Mouse (Mus musculus): ENCODE measurements around the gene Cabp7. TPM values are rescaled to one million over a fixed set of nuclear protein-coding genes. Genes with fewer than 3 reads are reported as not detected.

The Cabp7 gene
- polyA plus RNA-seq, 1 experiment from 2014 or later: 0.13 TPM

GRCm38 (mm10) chr11:4745969-4746368, 609 bp downstream of the Cabp7 start:
- H3K4me1 ChIP-seq: peaks cover 17% of the 10 kb centered on the region
- H3K36me3 ChIP-seq: no peaks in the 10 kb centered on the region
- H3K27me3 ChIP-seq: peaks cover 99% of the 10 kb centered on the region
- peak overlapping the region; percentile 95 for H3K4me2 ChIP-seq (replicated peaks)
- peak overlapping the region; percentile 45; the same call in 1 of the 2 replicates for H3K9ac ChIP-seq
- no peak overlapping the region for H3K27ac ChIP-seq
- H3K9me3 ChIP-seq: no peaks in the 10 kb centered on the region
- no peak for ATAC-seq (ENCODE audit: low FRiP score, low read depth)
- under 1% methylated on average over 38 of the region's 39 CpGs for WGBS
- H3K4me3 ChIP-seq: peak overlapping the region; percentile 54

GRCm38 (mm10) chr11:4744691-4745090, 1.9 kb downstream of the Cabp7 start:
- Histone ChIP-seq H3K4me1 (peaks cover 17% of the 10 kb centered on the region), H3K4me2 (replicated peaks) (no peak overlapping the region), H3K9ac (no peak overlapping the region), H3K36me3 (no peaks in the 10 kb centered on the region), H3K27ac (no peak overlapping the region), H3K4me3 (no peak overlapping the region), H3K9me3 (no peaks in the 10 kb centered on the region), H3K27me3 (peaks cover 95% of the 10 kb centered on the region)
- 65% methylated on average over 6 of the region's 6 CpGs for WGBS
- no peak for ATAC-seq (ENCODE audit: low FRiP score, low read depth)

- H3K27ac ChIP-seq: no peak overlapping the region
- WGBS: 52% methylated on average over 5 of the region's 5 CpGs
- H3K27me3 ChIP-seq: peaks cover 56% of the 10 kb centered on the region
- no peak overlapping the region for H3K9ac ChIP-seq
- H3K4me1 ChIP-seq: peaks cover 4% of the 10 kb centered on the region
- no peak overlapping the region for H3K4me3 ChIP-seq
- no peaks in the 10 kb centered on the region for H3K9me3 ChIP-seq
- H3K4me2 ChIP-seq (replicated peaks): no peak overlapping the region
- H3K36me3 ChIP-seq: peaks cover 8% of the 10 kb centered on the region
- no peak for ATAC-seq (ENCODE audit: low FRiP score, low read depth)
Measured at GRCm38 (mm10) chr11:4740785-4741184, 5.8 kb downstream of the Cabp7 start.

GRCm38 (mm10) chr11:4738719-4739118, 7.9 kb downstream of the Cabp7 start:
- WGBS: 90% methylated on average over 16 of the region's 16 CpGs
- Histone ChIP-seq H3K27me3 (peaks cover 40% of the 10 kb centered on the region), H3K4me1 (no peaks in the 10 kb centered on the region)

GRCm38 (mm10) chr11:4737682-4738081, 8.9 kb downstream of the Cabp7 start:
- H3K9me3 ChIP-seq: no peaks in the 10 kb centered on the region
- peaks cover 14% of the 10 kb centered on the region for H3K36me3 ChIP-seq
- H3K4me1 ChIP-seq: no peaks in the 10 kb centered on the region
- H3K9ac ChIP-seq: no peak overlapping the region
- no peak overlapping the region for H3K4me2 ChIP-seq (replicated peaks)
- H3K27me3 ChIP-seq: peaks cover 29% of the 10 kb centered on the region
- ATAC-seq (ENCODE audit: low FRiP score, low read depth): no peak
- H3K4me3 ChIP-seq: no peak overlapping the region
- no peak overlapping the region for H3K27ac ChIP-seq
- 84% methylated on average over 10 of the region's 10 CpGs for WGBS

More at GRCm38 (mm10) chr11:4738719-4739118, 7.9 kb downstream of the Cabp7 start:
- H3K9ac ChIP-seq: no peak overlapping the region
- H3K4me2 ChIP-seq (replicated peaks): no peak overlapping the region
- H3K4me3 ChIP-seq: no peak overlapping the region
- no peaks in the 10 kb centered on the region for H3K9me3 ChIP-seq
- no peak for ATAC-seq (ENCODE audit: low FRiP score, low read depth)
- H3K36me3 ChIP-seq: peaks cover 14% of the 10 kb centered on the region
- no peak overlapping the region for H3K27ac ChIP-seq

GRCm38 (mm10) chr11:4736355-4736754, 10.2 kb downstream of the Cabp7 start:
- H3K9me3 ChIP-seq: no peaks in the 10 kb centered on the region
- peaks cover 25% of the 10 kb centered on the region for H3K36me3 ChIP-seq
- no peak overlapping the region for H3K9ac ChIP-seq
- peaks cover 16% of the 10 kb centered on the region for H3K27me3 ChIP-seq
- ATAC-seq (ENCODE audit: low FRiP score, low read depth): no peak
- no peaks in the 10 kb centered on the region for H3K4me1 ChIP-seq
- 39% methylated on average over 6 of the region's 6 CpGs for WGBS
- no peak overlapping the region for H3K4me3 ChIP-seq
- no peak overlapping the region for H3K4me2 ChIP-seq (replicated peaks)
- H3K27ac ChIP-seq: no peak overlapping the region

GRCm38 (mm10) chr11:4734179-4734578, 12.4 kb downstream of the Cabp7 start:
- 39% methylated on average over 12 of the region's 12 CpGs for WGBS

GRCm38 (mm10) chr11:4731781-4732180, 14.8 kb downstream of the Cabp7 start:
- peaks cover 4% of the 10 kb centered on the region; the same call in 1 of the 2 replicates for H3K27me3 ChIP-seq
- peaks cover 7% of the 10 kb centered on the region; the same call in 1 of the 2 replicates for H3K4me1 ChIP-seq
- H3K4me3 ChIP-seq: no peak overlapping the region
- H3K9me3 ChIP-seq: no peaks in the 10 kb centered on the region
- 66% methylated on average over 7 of the region's 7 CpGs for WGBS
- no peak overlapping the region for H3K4me2 ChIP-seq (replicated peaks)
- no peak for ATAC-seq (ENCODE audit: low FRiP score, low read depth)
- H3K27ac ChIP-seq: no peak overlapping the region
- no peak overlapping the region for H3K9ac ChIP-seq
- peaks cover 16% of the 10 kb centered on the region for H3K36me3 ChIP-seq

More at GRCm38 (mm10) chr11:4734179-4734578, 12.4 kb downstream of the Cabp7 start:
- H3K9ac ChIP-seq: no peak overlapping the region
- H3K27me3 ChIP-seq: peaks cover 4% of the 10 kb centered on the region; the same call in 1 of the 2 replicates
- no peak overlapping the region for H3K4me2 ChIP-seq (replicated peaks)
- H3K4me3 ChIP-seq: no peak overlapping the region
- H3K9me3 ChIP-seq: no peaks in the 10 kb centered on the region
- no peak overlapping the region for H3K27ac ChIP-seq
- H3K4me1 ChIP-seq: peaks cover 7% of the 10 kb centered on the region; the same call in 1 of the 2 replicates
- peaks cover 25% of the 10 kb centered on the region for H3K36me3 ChIP-seq
- no peak for ATAC-seq (ENCODE audit: low FRiP score, low read depth)

GRCm38 (mm10) chr11:4730913-4731312, 15.7 kb downstream of the Cabp7 start:
- Histone ChIP-seq H3K36me3 (peaks cover 24% of the 10 kb centered on the region), H3K4me3 (no peak overlapping the region), H3K27me3 (peaks cover 4% of the 10 kb centered on the region; the same call in 1 of the 2 replicates), H3K27ac (no peak overlapping the region), H3K9ac (no peak overlapping the region), H3K9me3 (no peaks in the 10 kb centered on the region), H3K4me2 (replicated peaks) (no peak overlapping the region), H3K4me1 (peaks cover 7% of the 10 kb centered on the region; the same call in 1 of the 2 replicates)
- 66% methylated on average over 5 of the region's 5 CpGs for WGBS
- ATAC-seq (ENCODE audit: low FRiP score, low read depth): no peak

- no peak overlapping the region for H3K4me3 ChIP-seq
- ATAC-seq (ENCODE audit: low FRiP score, low read depth): no peak
- H3K36me3 ChIP-seq: peaks cover 27% of the 10 kb centered on the region
- no peak overlapping the region for H3K27ac ChIP-seq
- no peak overlapping the region for H3K9ac ChIP-seq
- peaks cover 7% of the 10 kb centered on the region; the same call in 1 of the 2 replicates for H3K4me1 ChIP-seq
- no peaks in the 10 kb centered on the region for H3K9me3 ChIP-seq
- 75% methylated on average over 6 of the region's 6 CpGs for WGBS
- H3K4me2 ChIP-seq (replicated peaks): no peak overlapping the region
- peaks cover 4% of the 10 kb centered on the region; the same call in 1 of the 2 replicates for H3K27me3 ChIP-seq
Measured at GRCm38 (mm10) chr11:4730096-4730495, 16.5 kb downstream of the Cabp7 start.

GRCm38 (mm10) chr11:4729603-4730002, 17.0 kb downstream of the Cabp7 start:
- H3K4me2 ChIP-seq (replicated peaks): no peak overlapping the region
- WGBS: 52% methylated on average over 12 of the region's 12 CpGs
- H3K36me3 ChIP-seq: peaks cover 32% of the 10 kb centered on the region
- no peak overlapping the region for H3K4me3 ChIP-seq
- peaks cover 7% of the 10 kb centered on the region; the same call in 1 of the 2 replicates for H3K4me1 ChIP-seq
- H3K9me3 ChIP-seq: no peaks in the 10 kb centered on the region
- ATAC-seq (ENCODE audit: low FRiP score, low read depth): no peak
- H3K27ac ChIP-seq: no peak overlapping the region
- no peak overlapping the region for H3K9ac ChIP-seq
- no peaks in the 10 kb centered on the region for H3K27me3 ChIP-seq

- peaks cover 21% of the 10 kb centered on the region for H3K4me1 ChIP-seq
- no peaks in the 10 kb centered on the region for H3K27me3 ChIP-seq
- ATAC-seq (ENCODE audit: low FRiP score, low read depth): no peak
- no peak overlapping the region for H3K4me3 ChIP-seq
- no peak overlapping the region for H3K27ac ChIP-seq
- WGBS: 76% methylated on average over 8 of the region's 8 CpGs
- no peak overlapping the region for H3K9ac ChIP-seq
- no peaks in the 10 kb centered on the region for H3K9me3 ChIP-seq
- peaks cover 44% of the 10 kb centered on the region for H3K36me3 ChIP-seq
- H3K4me2 ChIP-seq (replicated peaks): no peak overlapping the region
Measured at GRCm38 (mm10) chr11:4721728-4722127, 24.9 kb downstream of the Cabp7 start.
